Mouse (Mus musculus) bone marrow macrophage, adult 2 months (primary cell): ENCODE measurements around the gene Gm20388.

ENCODE experiments used
- CTCF ChIP-seq: IDR thresholded peaks from 2 replicates; pipeline ENCODE4 v1.5.1; 2012; ENCODE audit warnings: low read depth, mild to moderate bottlenecking, low read length, moderate library complexity
- POLR2A ChIP-seq: IDR thresholded peaks from 2 replicates; pipeline ENCODE4 v1.6.1; 2012; ENCODE audit warnings: mild to moderate bottlenecking, low read depth, low read length, borderline replicate concordance

DNA sequence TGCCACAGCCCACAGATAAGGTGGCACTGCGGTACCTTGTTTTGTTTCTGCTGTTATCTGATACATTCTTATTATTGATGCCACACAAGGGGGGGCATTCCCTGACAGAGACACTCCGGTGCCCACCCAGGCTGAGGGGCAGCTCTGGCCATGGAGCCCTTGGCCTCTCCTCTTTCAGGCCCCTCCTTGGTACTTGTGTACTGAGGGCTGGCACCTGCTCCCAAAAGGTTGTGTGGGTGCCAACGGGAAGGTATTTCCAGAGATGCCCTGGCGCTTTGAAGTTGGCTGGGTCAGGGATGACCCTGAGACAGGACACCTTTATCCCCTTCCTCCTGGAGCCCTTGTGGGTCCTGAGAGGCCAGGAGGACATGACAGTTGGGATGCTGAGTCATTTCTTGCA lies 2231.8 kb downstream of the Gm20388 start:
- TF ChIP-seq CTCF, result no peak
- TF ChIP-seq POLR2A, result no peak
